36 mouse cellular contexts compared by ENCODE assay signal in the genomic region with DNA sequence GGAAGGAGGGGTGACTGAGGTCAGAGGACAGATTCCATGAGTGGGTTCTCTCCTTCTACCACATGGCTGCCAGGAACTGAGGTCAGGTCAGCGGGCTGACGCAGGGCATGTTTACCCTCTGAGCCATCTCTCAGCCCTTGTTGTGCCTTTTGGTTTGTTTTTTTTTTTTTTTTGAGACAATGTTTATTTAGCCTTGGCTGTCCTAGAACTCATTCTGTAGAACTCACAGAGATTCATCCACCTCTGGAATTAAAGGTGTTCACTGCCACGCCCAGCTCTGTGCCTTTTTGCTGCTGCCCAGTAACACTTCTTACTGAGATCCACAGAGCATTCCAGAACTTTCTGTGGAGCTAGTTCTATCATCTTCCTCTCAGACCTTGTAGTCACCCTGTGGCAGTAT. TPM values are rescaled to one million over a fixed set of nuclear protein-coding genes. Genes with fewer than 3 reads are reported as not detected.
"Had no signal": no experiment of that assay in that cellular context is flagged by ENCODE, and none has a peak within 500 bp of the region (broad histone marks: within the 10 kb centered on the region; RNA-seq: fewer than 3 reads in every experiment).

No protein-coding gene starts in this region.

- H3K4me3 ChIP-seq: heart, adult 2 months; heart, embryonic 10.5 days; heart, embryonic 12.5 days; heart, embryonic 13.5 days; heart, embryonic 15.5 days; hindbrain, embryonic 10.5 days; hindbrain, embryonic 12.5 days; hindbrain, embryonic 13.5 days; hindbrain, embryonic 15.5 days; intestine, embryonic 15.5 days; kidney, embryonic 15.5 days; layer of hippocampus, adult 2 months had no signal

- H3K4me1 ChIP-seq: hindbrain, embryonic 15.5 days had no signal

- H3K27ac ChIP-seq: heart, adult 2 months; heart, embryonic 10.5 days; heart, embryonic 13.5 days; heart, embryonic 15.5 days; hindbrain, embryonic 10.5 days; hindbrain, embryonic 12.5 days; hindbrain, embryonic 13.5 days; hindbrain, embryonic 14.5 days; hindbrain, embryonic 15.5 days; hindbrain, postnatal 0 days; intestine, embryonic 15.5 days; kidney, embryonic 15.5 days; kidney, postnatal 0 days; layer of hippocampus, adult 2 months had no signal

- DNase-seq: heart, adult 18-20 months; heart, adult 2 months; heart, postnatal 10 days; heart, postnatal 14 days; heart, postnatal 36 days; heart, postnatal 4 days; kidney, adult 11 months; kidney, adult 18-20 months; kidney, adult 2 months; kidney, adult 8-10 months; kidney, adult 9 months; kidney, postnatal 10 days; kidney, postnatal 14 days; kidney, postnatal 4 days; layer of hippocampus, adult 9-11 months had no signal

- H3K4me2 ChIP-seq: heart, embryonic 11.5 days; heart, embryonic 12.5 days; heart, embryonic 13.5 days; heart, embryonic 15.5 days; hindbrain, embryonic 12.5 days; hindbrain, embryonic 13.5 days; hindbrain, embryonic 14.5 days; hindbrain, embryonic 15.5 days; intestine, embryonic 15.5 days; kidney, embryonic 15.5 days had no signal

- ATAC-seq: hindbrain, embryonic 16.5 days; hindbrain, postnatal 0 days; inflammation-experienced regulatory T-cells, adult 6 months; intestine, embryonic 15.5 days; intestine, embryonic 16.5 days; intestine, postnatal 0 days had no signal

- H3K27me3 ChIP-seq: heart, embryonic 13.5 days; hindbrain, embryonic 12.5 days; hindbrain, embryonic 15.5 days; intestine, embryonic 15.5 days; kidney, embryonic 15.5 days had no signal

- H3K9me3 ChIP-seq: heart, embryonic 10.5 days; heart, embryonic 12.5 days; heart, embryonic 13.5 days; heart, embryonic 15.5 days; hindbrain, embryonic 10.5 days; hindbrain, embryonic 12.5 days; hindbrain, embryonic 13.5 days; hindbrain, embryonic 15.5 days; intestine, embryonic 15.5 days; kidney, embryonic 15.5 days had no signal

- H3K9ac ChIP-seq: heart, embryonic 12.5 days; heart, embryonic 13.5 days; heart, embryonic 15.5 days; hindbrain, embryonic 12.5 days; hindbrain, embryonic 13.5 days; hindbrain, embryonic 14.5 days; hindbrain, embryonic 15.5 days; intestine, embryonic 15.5 days; kidney, embryonic 15.5 days had no signal

- H3K36me3 ChIP-seq: heart, embryonic 10.5 days; heart, embryonic 12.5 days; heart, embryonic 13.5 days; heart, embryonic 15.5 days; hindbrain, embryonic 10.5 days; hindbrain, embryonic 12.5 days; hindbrain, embryonic 13.5 days; hindbrain, embryonic 15.5 days; intestine, embryonic 15.5 days; kidney, embryonic 15.5 days had no signal

RNA-seq across cellular contexts. Expression of gene Gcgr, which starts 24.8 kb away (rescaled TPM):
- total RNA-seq: hematopoietic stem cell, adult 5-6 weeks; layer of hippocampus, adult 18-20 months; layer of hippocampus, adult 2 months had no signal
- polyA plus RNA-seq: inflammation-experienced regulatory T-cells, adult 6 months had no signal
